Mouse (Mus musculus) mature B cell (primary cell): ENCODE measurements around the gene Zfp811.

ENCODE experiments used
- in situ Hi-C: fragments of 300-500 bp; cut with MboI; formaldehyde crosslinking; loops from 2 replicates; pipeline ENCODE4 v1.14.3; 2019

Gene Zfp811

DNA sequence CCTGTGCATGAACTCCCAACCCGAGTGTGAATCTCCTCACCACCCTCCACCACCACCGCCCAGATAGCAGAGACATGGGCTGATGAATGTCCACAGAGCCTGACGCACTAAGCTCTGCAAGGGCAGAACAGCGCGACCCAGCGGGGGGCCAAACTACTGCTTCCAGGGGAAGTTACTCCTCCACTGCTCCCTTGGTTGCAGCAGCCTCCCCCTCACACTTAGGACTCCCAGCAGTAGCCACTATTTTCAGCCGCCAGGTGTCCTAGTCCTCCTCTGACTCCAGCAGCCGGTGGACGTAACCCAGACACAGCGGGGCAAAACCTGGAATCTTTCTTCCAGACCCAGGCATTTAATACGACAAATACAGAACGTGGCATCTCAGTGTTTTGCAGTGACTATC, 56.1 kb downstream of the Zfp811 start:
- in situ Hi-C loops: no loop called here

DNA sequence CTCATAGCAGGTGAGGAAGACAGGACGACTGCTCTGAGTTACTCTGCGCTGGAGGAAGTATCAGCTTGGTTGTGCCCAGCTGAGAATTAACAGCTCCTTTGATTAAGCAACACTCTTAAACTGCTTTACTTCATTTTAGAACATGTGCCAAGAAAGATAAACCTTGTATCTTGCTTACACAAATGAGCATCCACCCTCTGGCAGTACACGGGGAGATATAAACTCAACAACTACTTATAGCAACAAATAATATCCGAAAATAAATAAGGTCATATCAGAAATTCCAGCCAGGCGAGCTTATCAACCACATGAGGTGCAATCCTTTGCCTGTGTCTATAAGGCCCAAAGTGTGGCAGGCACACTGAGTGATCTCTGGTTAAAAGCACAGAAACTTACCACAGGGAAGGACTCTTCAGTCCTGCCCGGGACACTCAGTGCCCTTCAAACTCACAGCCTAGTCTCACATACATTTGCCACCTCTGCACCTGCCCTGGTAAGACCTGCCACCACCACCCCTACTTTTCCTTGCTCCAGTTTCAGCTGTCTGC, 56.8 kb downstream of the Zfp811 start:
- in situ Hi-C loops: no loop called here

DNA sequence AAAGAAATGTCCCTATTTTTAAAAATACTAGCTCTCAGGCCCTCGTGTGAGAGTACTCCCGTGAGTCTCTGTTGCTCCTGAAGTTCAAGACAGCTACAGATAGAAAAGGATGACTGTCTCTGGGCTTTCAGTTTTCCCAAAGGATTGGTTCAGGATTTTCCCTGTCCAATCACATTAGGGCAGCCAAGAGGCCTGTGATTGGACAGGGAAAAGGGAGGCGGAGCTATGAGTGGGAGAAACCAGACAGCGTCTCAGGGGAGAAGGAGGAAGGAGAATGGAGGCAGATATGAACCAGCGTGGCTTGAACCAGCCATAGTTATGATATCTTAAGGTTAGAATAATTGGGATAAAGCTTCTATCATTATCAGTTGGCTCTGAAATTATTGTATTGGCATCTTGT, 59.1 kb downstream of the Zfp811 start:
- in situ Hi-C loops: no loop called here
